Mouse (Mus musculus) liver, postnatal 0 days (tissue): Measurements from ENCODE around the gene Atxn1.

Experiments
- CTCF ChIP-seq: sonication (generic); IDR thresholded peaks from 2 replicates; pipeline ENCODE4 v1.5.1; 2016; ENCODE audit warnings: antibody characterized with exemption, low read depth
- EP300 ChIP-seq: IDR thresholded peaks from 2 replicates; pipeline ENCODE4 v1.6.1; 2016; ENCODE audit warnings: antibody characterized with exemption, low read depth, mild to moderate bottlenecking

DNA sequence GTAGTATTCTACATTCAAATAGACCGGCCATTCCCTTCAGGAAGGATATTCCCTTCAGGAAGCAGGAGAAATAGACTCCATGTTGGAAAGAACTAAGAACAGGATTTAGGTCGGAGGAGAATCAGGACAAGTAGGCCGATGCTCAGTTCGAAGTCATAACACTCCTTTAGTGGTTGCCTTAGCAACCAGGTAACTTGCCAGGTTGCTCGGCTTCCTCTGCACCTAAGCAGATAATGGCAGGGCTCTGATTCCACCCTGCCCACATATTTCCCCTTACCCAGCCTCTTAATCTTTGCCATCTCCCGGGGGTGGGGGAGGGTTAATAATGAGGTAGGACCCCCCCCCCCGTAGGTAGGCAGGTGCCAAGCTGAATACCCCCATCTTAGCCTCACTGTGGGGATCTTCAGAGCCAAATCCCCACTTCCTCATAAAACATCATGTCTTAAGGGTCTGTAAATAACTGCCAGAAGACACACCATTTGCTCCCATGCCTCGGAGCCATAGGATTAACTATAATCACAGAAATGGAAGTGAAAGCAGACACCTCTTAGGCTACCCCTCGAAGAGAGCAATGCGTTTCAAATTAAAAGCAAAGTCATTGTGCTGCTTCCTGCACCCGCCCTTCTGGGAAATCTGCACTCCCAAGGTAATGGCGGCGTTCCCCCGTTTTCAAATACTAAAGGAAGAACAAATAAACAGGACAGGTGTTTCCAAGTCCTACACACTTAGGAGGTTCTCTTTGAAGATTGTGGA is 240.1 kb downstream of the Atxn1 start:
- TF ChIP-seq EP300: no peak
- no peak for TF ChIP-seq CTCF
